Mouse (Mus musculus): Measurements from ENCODE around the gene Tmprss7. TPM values are rescaled to one million over a fixed set of nuclear protein-coding genes. Genes with fewer than 3 reads are reported as not detected.

Tmprss7 gene
- total RNA-seq, 1 experiment from 2014 or later = 0.21 TPM

- DNase-seq = no peak
Measured at GRCm38 (mm10) chr16:45685295-45685694, 8.2 kb downstream of the Tmprss7 start.

- DNase-seq = peak; percentile 70
Measured at GRCm38 (mm10) chr16:45684815-45685214, 8.6 kb downstream of the Tmprss7 start.

DNA sequence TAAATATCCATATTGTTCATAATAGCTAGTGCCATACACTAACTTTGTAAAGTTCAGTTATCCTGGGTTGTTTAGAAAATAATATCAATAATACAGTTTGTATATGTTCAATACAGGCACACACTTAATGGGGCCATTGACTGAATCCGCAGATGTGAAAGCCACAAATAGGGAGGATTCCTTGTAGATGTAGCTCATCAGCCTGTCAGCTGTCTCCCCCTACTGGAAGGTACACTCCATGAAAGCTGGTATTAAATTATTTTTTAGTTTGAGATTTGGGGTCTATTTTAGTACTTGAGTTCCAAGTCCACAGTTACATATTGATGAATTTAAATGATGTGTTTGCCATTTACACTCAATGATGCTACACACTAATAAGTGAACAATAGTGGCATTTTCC lies 17.0 kb downstream of the Tmprss7 start:
- no peak for DNase-seq

- DNase-seq = no peak
Measured at GRCm38 (mm10) chr16:45670005-45670404, 23.5 kb downstream of the Tmprss7 start.

- no peak for DNase-seq
Measured at GRCm38 (mm10) chr16:45668178-45668577, 25.3 kb downstream of the Tmprss7 start.

DNA sequence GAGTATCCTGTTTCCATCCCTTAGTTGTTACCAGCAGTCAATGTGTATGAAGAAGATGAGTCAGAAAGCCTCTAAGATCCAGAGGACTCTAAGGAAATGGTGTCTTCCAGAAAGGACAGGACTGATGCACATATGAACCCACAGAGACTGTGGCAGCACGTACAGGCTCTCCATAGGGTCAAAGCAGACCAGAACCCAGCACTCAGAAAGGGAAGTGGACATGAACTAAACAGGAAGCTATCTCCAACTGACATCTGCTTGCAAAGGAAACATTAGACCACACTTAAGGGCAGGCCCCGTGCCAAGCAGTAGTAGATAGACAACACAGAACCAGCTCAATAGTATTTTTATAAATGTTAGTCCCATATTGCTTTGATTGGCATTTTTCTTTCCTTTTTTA lies 27.3 kb downstream of the Tmprss7 start:
- DNase-seq = no peak

DNA sequence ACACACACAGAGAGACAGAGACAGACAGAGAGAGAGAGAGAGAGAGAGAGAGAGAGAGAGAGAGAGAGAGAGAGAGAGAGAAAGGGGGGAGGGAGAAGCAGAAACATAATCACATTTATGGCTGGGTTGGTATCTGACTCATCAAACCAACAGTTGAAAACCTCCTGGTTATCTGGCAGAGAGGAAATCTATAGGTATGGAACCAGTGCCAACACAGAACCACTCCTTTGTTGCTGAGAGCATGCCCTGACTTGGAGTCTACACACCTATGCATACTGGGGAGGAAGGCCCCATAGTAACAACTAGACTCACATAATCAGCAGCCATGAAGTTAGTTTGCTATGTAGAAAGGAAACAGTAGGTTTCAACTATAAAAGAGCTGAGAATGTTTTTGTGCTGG lies 31.1 kb downstream of the Tmprss7 start:
- DNase-seq = no peak

GRCm38 (mm10) chr16:45659596-45659995 lies 33.9 kb downstream of the Tmprss7 start:
- no peak for DNase-seq

- no peak for DNase-seq
Measured at GRCm38 (mm10) chr16:45658248-45658647, 35.2 kb downstream of the Tmprss7 start.

DNA sequence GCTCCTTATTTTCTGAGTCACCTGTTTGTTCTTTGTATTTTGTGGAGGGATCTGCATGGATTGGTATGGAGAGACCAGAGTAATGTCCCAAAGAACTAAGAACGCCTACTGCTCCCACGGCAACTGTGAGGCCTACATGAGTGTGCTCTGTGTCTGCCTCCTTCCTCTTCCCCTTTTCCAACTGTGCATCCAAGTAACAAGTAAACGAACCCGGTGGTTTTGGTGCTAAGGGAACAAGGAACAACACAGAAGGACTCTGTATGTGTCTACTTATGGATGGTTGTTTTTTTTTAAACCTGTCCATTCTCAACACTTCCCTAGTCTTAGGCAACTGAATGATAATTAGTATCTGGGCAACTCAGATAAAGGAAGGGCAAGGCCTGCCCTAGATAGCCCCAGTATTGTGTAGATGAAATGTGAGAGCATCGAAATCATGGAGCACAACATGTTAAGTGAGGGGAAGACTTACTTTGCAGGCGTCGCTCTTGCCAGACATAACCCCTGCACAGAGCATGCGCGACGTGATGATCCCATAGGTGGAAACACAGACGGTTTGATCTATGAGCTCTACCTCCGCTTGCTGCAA lies 35.8 kb downstream of the Tmprss7 start:
- DNase-seq = no peak

DNA sequence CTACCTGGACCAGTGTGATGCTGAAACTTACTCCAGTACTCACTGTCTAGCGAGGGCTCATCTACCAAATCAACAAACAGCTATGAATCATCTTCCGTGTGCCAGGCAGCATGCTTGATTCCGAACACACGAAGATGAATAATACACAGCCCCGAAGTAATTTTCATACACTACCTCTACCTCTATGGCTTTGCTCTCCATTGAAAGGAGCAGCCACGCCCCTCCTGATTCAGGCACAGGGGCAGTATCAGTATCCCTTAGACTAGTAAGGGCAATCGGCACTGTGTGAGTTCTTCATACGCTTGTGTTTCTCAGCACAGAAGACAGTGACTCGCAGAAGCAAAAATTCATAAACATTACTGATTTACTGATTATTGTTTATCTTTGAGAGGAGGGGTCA lies 39.0 kb downstream of the Tmprss7 start:
- DNase-seq = no peak

DNA sequence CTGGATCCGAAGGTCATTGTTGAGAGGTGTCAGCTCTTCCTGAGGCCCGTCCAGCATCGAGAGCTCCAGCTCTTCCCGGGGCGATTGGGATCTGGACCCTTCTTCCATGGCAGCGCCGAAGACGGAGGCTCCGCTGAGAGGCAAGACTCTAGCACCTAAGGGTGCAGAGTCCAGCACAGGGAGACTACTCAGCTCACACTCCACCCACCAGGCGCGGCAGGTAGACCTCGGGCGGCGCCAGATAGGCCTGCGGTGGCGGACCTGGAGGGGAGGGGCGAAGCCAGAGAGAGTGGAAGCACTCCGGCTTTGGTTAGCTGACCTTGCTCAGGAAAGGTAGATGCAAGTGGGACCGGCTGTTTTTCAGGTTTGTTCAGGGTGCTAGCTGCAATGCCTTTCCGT lies 39.5 kb downstream of the Tmprss7 start, which contains the start of gene BC016579:
Gene BC016579 (minus strand): TSS at position 135 of the 399 bp plus-strand sequence.
- DNase-seq = no peak

DNA sequence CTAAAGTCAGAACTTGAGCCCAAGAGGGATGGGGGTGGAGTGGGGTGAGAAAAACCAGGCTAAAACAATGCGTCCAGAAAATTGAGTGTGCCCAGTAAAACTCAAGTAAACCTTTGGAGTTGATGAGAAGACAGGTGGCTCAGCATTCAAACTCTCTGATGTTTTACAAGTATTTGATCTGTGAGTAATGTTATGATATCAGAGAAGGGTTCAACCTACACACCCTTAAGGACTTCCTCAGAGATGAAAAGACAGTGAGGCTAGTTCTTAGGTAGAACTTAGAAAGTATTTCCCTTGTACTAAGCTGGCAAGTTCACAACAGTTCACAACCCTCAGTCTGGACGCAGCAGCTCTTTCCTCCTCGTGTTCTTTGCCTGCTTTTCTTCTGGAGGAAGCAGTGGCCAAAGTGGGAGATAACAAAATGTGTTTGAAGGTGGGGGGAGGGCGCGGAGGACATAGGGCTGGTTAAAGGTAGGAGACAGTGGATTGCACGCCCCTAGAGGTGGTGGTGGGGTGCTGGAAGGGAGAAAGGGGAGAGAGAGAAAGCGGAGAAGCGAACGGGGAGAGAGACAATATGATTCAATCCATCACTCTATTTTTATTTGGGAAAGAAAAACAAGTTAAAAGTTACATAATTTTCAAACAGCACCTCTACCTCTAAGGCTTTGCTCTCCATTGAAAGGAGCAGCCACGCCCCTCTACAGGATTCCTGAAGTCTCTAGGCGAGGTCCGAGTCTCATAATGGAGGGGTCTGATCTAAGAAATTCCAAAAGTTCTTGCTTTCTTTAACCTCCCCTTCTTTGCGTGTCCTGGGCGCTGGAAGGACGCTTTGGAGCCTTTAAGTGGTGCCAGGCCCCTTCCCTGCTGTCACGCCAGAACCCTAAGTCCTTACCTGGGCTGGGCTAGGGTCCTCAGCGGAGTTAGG lies 40.2 kb downstream of the Tmprss7 start:
- no peak for DNase-seq

DNA sequence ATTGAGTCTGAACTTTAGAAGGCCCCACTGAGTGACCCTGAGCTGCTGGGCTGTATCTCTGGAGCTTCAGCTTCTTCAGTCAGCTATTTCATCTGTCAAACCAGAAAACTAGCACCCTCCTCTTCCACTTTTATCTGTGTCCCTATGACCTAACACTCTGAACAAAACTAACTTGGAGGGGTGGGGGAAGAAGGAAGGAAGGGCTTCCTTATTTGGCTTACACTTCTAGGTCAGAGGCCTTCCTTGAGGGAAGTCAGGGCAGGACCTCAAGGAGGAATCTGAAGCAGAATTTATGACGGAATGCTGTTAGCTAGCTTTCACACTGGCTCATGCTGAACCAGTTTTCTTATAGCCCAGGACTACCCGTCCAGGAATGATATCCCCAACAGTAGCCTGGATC lies 42.0 kb downstream of the Tmprss7 start:
- DNase-seq = no peak

DNA sequence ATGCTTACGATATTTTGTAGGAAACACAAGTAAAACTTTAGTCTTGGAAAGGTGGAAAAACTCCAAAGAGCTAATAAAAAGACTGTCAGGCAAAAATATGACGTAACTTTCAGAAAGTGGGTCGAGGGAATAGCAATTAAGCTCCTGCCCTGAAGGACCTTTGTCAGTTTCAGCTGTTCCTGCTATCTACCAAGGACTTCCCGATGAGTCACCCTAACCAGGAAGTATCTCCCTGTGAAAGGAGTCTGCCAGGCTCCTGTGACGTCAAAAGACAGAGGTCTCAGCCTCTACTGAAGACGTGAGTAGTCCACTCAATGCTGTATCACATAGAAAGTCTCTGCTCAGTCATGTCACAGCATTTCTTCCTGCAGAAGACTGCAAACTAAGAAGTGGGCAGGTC lies 49.1 kb downstream of the Tmprss7 start:
- DNase-seq = peak; percentile 37

GRCm38 (mm10) chr16:45643944-45644343 lies 49.5 kb downstream of the Tmprss7 start:
- no peak for DNase-seq

GRCm38 (mm10) chr16:45641301-45641700 lies 52.2 kb downstream of the Tmprss7 start:
- DNase-seq = no peak

- no peak for DNase-seq
Measured at GRCm38 (mm10) chr16:45640070-45640762, 53.2 kb downstream of the Tmprss7 start.

- DNase-seq = no peak
Measured at GRCm38 (mm10) chr16:45635826-45636225, 57.6 kb downstream of the Tmprss7 start.

DNA sequence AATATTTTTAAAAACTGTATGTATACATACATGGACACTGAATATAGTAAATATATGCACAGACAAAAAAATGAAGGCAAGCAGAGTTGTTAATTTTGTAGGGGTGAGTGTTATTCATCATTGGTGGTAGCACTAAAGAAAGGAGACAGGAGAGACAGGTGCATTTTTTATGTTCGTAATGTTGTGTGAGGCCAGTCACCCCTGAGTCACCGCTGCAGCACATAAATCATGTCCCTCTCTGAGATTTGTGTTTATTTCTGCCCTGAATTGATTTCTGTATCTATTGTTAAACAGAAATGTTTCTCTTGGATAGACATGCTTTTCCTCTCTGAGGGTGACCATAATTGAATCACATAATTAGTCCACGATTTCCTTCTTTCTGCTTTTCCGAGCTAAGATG lies 61.0 kb downstream of the Tmprss7 start:
- peak; percentile 45 for DNase-seq

GRCm38 (mm10) chr16:45630347-45630960 lies 63.0 kb downstream of the Tmprss7 start:
- DNase-seq = peak; percentile 60

DNA sequence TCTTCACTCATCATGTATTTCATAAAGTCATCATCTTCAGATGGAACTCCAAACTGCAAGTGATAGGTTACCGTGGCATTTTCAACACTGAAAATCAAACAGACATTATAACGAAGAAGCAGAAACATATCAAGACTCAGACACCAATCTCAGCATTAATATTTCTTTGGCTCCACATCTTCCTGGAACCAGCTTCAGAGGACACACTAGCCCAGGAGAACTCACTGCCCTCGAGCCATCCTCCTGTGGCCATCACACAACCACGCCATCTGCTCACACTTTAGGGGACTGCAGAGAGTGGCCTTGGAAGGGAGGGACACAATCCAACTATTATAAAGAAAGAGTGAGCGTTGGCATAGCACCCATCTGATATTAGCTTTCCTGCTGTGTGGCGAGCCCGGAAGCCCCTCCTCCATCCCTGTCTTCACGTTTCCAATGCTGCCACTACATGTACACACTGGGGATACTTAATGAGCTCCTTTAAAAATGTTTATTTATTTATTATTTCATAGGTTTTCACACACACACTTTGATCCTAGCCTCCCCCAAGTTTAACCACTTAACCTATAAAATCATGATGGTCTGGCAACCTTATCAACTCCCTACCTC lies 63.9 kb downstream of the Tmprss7 start:
- DNase-seq = no peak

Data from adrenal gland, postnatal 25 days (tissue).